Mouse (Mus musculus) hindbrain, postnatal 0 days (tissue): Measurements from ENCODE around the gene Mpp2. TPM values are rescaled to one million over a fixed set of nuclear protein-coding genes. Genes with fewer than 3 reads are reported as not detected.

Experiments
- ATAC-seq: fragments of 200-750 bp; cut with Nextera tagmentation; 2 replicates; pipeline ENCODE4 v1.8.0; 2017; ENCODE audit warnings: mild to moderate bottlenecking, moderate TSS enrichment, moderate library complexity
- DNase-seq: peaks from one replicate; pipeline ENCODE4 v3.0.0-alpha.2; 2015; ENCODE audit warnings: low spot score
- H3K27ac ChIP-seq: fragments of 300-500 bp; sonication (generic); 2 replicates; pipeline ENCODE4 v1.5.1; 2014; ENCODE audit warnings: mild to moderate bottlenecking
- H3K27me3 ChIP-seq: fragments of 300-500 bp; sonication (generic); 2 replicates; pipeline ENCODE4 v1.6.1; 2014; ENCODE audit warnings: low read length, mixed read lengths; ENCODE audit not compliant: insufficient read depth
- H3K36me3 ChIP-seq: fragments of 300-500 bp; sonication (generic); 2 replicates; pipeline ENCODE4 v1.6.1; 2014; ENCODE audit warnings: low read length, mixed read lengths; ENCODE audit not compliant: insufficient read depth
- H3K4me1 ChIP-seq: fragments of 300-500 bp; sonication (generic); 2 replicates; pipeline ENCODE4 v1.6.1; 2014; ENCODE audit warnings: antibody characterized with exemption, low read length, mixed read lengths; ENCODE audit not compliant: insufficient read depth
- H3K4me2 ChIP-seq: fragments of 300-500 bp; sonication (generic); 2 replicates; pipeline ENCODE4 v1.6.1; 2014; ENCODE audit warnings: low read depth, mild to moderate bottlenecking, low read length, moderate library complexity, mixed read lengths
- H3K4me3 ChIP-seq: fragments of 300-500 bp; sonication (generic); 2 replicates; pipeline ENCODE4 v1.5.1; 2014; ENCODE audit warnings: low read length
- H3K9ac ChIP-seq: fragments of 300-500 bp; sonication (generic); replicated peaks from 2 replicates; pipeline ENCODE4 v1.6.1; 2014; ENCODE audit warnings: mild to moderate bottlenecking, low read length, moderate library complexity, mixed read lengths
- H3K9me3 ChIP-seq: fragments of 300-500 bp; sonication (generic); 2 replicates; pipeline ENCODE4 v1.6.1; 2016; ENCODE audit warnings: low read length, mixed read lengths
- CTCF ChIP-seq: IDR thresholded peaks from 2 replicates; pipeline ENCODE4 v1.5.1; 2016; ENCODE audit warnings: antibody characterized with exemption, control low read depth, low read depth
- WGBS: fragments of 180-500 bp; shearing (Covaris S2); extraction: QIAGEN DNeasy Blood & Tissue Kit; methylation state at CpG from one replicate; pipeline ENCODE4 v1.1.7; 2014; 5-methylcytosine and 5-hydroxymethylcytosine counted together
- polyA plus RNA-seq: library from polyadenylated mRNA; unstranded; fragments of >200 nt; fragmentation: Nextera tagmentation; extraction: Ambion mirVana; gene quantifications from 2 replicates; pipeline ENCODE4 v1.2.1, GENCODE M21; 2015
- total RNA-seq: library from RNA; depleted of rRNA; stranded (reverse); fragments of >200 nt; gene quantifications from 2 replicates; pipeline ENCODE4 v1.2.3, GENCODE M21; 2014

Mpp2 gene
- total and polyA plus RNA-seq, 2 experiments from 2014 or later = 26.0 to 49.9 TPM

- ATAC-seq (no peak), DNase-seq (no peak)
- H3K9me3 ChIP-seq = no peaks in the 10 kb centered on the region
- H3K9ac ChIP-seq = no peak within 1 kb of the TSS
- H3K4me3 ChIP-seq = no peak within 1 kb of the TSS
- H3K4me2 ChIP-seq = no peak within 1 kb of the TSS
- no peak for TF ChIP-seq CTCF
- H3K27me3 ChIP-seq = peaks cover 50% of the 10 kb centered on the region
- WGBS = 13% methylated on average over 9 of the region's 9 CpGs
- no peak within 1 kb of the TSS for H3K27ac ChIP-seq
- no peaks in the 10 kb centered on the region for H3K36me3 ChIP-seq
- no peaks in the 10 kb centered on the region for H3K4me1 ChIP-seq
Measured at GRCm38 (mm10) chr11:102107732-102108131, 19.4 kb upstream of the Mpp2 start, which contains the start of gene Pyy. Gene Pyy, minus strand, starts transcription at chr11:102107832.

GRCm38 (mm10) chr11:102106911-102107310 is 18.6 kb upstream of the Mpp2 start:
- no peak overlapping the region for H3K4me2 ChIP-seq
- no peaks in the 10 kb centered on the region for H3K36me3 ChIP-seq
- 2% methylated on average over 21 of the region's 21 CpGs for WGBS
- peaks cover 50% of the 10 kb centered on the region for H3K27me3 ChIP-seq
- H3K4me1 ChIP-seq = no peaks in the 10 kb centered on the region
- no peak for DNase-seq
- H3K27ac ChIP-seq = no peak overlapping the region
- TF ChIP-seq CTCF = no peak
- H3K9ac ChIP-seq = no peak overlapping the region
- no peak for ATAC-seq
- H3K9me3 ChIP-seq = no peaks in the 10 kb centered on the region
- no peak overlapping the region for H3K4me3 ChIP-seq

- Histone ChIP-seq H3K4me3 (no peak overlapping the region), H3K27me3 (peaks cover 35% of the 10 kb centered on the region), H3K9ac (no peak overlapping the region), H3K27ac (no peak overlapping the region), H3K4me2 (no peak overlapping the region), H3K9me3 (no peaks in the 10 kb centered on the region), H3K4me1 (no peaks in the 10 kb centered on the region), H3K36me3 (no peaks in the 10 kb centered on the region)
- ATAC-seq (no peak), DNase-seq (peak; percentile 85)
- peak; percentile 83 for TF ChIP-seq CTCF
- 20% methylated on average over 17 of the region's 17 CpGs for WGBS
Measured at GRCm38 (mm10) chr11:102102485-102103258, 14.4 kb upstream of the Mpp2 start.

- no peak for DNase-seq
- H3K27me3 ChIP-seq = peaks cover 21% of the 10 kb centered on the region
- no peak within 1 kb of the TSS for H3K9ac ChIP-seq
- no peak for TF ChIP-seq CTCF
- no peaks in the 10 kb centered on the region for H3K9me3 ChIP-seq
- 83% methylated on average over 4 of the region's 4 CpGs for WGBS
- no peak within 1 kb of the TSS for H3K4me3 ChIP-seq
- no peaks in the 10 kb centered on the region for H3K36me3 ChIP-seq
- no peak within 1 kb of the TSS for H3K27ac ChIP-seq
- no peak within 1 kb of the TSS for H3K4me2 ChIP-seq
- no peak for ATAC-seq
- H3K4me1 ChIP-seq = 0 out of 2 replicates have a peak, but pooled peaks cover 5% of the 10 kb centered on the region
Measured at GRCm38 (mm10) chr11:102101219-102101618, 12.9 kb upstream of the Mpp2 start, which contains the start of gene Ppy. Gene Ppy, minus strand, starts transcription at chr11:102101319.

- ATAC-seq = peak; percentile 92
- Histone ChIP-seq H3K4me3 (peak overlapping the region; percentile 26), H3K9me3 (no peaks in the 10 kb centered on the region), H3K36me3 (no peaks in the 10 kb centered on the region), H3K4me1 (0 out of 2 replicates have a peak, but pooled peaks cover 5% of the 10 kb centered on the region), H3K9ac (peak overlapping the region; percentile 31; the same call in 1 of the 2 replicates), H3K27me3 (no peaks in the 10 kb centered on the region), H3K27ac (no peak overlapping the region), H3K4me2 (peak overlapping the region; percentile 56)
- DNase-seq = peak; percentile 93
- WGBS = 5% methylated on average over 18 of the region's 18 CpGs
- peak; percentile 78 for TF ChIP-seq CTCF
Measured at GRCm38 (mm10) chr11:102096887-102097391, 8.6 kb upstream of the Mpp2 start.

GRCm38 (mm10) chr11:102096446-102096845 is 8.1 kb upstream of the Mpp2 start:
- 72% methylated on average over 5 of the region's 5 CpGs for WGBS
- no peak for TF ChIP-seq CTCF
- DNase-seq = no peak
- 0 out of 2 replicates have a peak, but pooled peaks have one; percentile 4 for ATAC-seq
- Histone ChIP-seq H3K36me3 (no peaks in the 10 kb centered on the region), H3K4me1 (0 out of 2 replicates have a peak, but pooled peaks cover 5% of the 10 kb centered on the region), H3K27me3 (no peaks in the 10 kb centered on the region), H3K4me2 (peak overlapping the region; percentile 56), H3K4me3 (peak overlapping the region; percentile 26; the same call in 1 of the 2 replicates), H3K9me3 (no peaks in the 10 kb centered on the region), H3K27ac (no peak overlapping the region), H3K9ac (no peak overlapping the region)
